Mouse (Mus musculus): ENCODE data around the gene Ppcdc.

The Ppcdc gene

GRCm38 (mm10) chr9:57439522-57440295 is at the start of gene Ppcdc:
Gene Ppcdc, minus strand, starts transcription at chr9:57440124.
- in situ Hi-C loops (cut with MboI, MseI), result loop anchor here (5.0 kb wide), 1 partner anchor 177 kb away; the partner anchor contains the start of gene 1700017B05Rik

- in situ Hi-C loops (cut with MboI, MseI), result no loop called here
Measured at GRCm38 (mm10) chr9:57487807-57488206, 47.9 kb upstream of the Ppcdc start.

GRCm38 (mm10) chr9:57485774-57486173 is 45.9 kb upstream of the Ppcdc start:
- in situ Hi-C loops (cut with MboI, MseI), result no loop called here

GRCm38 (mm10) chr9:57468914-57469313 is 29.0 kb upstream of the Ppcdc start:
- in situ Hi-C loops (cut with MboI, MseI), result no loop called here

GRCm38 (mm10) chr9:57467896-57468549 is 28.1 kb upstream of the Ppcdc start, which contains the start of gene Scamp5:
Gene Scamp5, minus strand, starts transcription at chr9:57468060.
- in situ Hi-C loops (cut with MboI, MseI), result no loop called here

- in situ Hi-C loops (cut with MboI, MseI), result no loop called here
Measured at GRCm38 (mm10) chr9:57467271-57467771, 27.4 kb upstream of the Ppcdc start.

GRCm38 (mm10) chr9:57466101-57466500 is 26.2 kb upstream of the Ppcdc start:
- in situ Hi-C loops (cut with MboI, MseI), result no loop called here

- in situ Hi-C loops (cut with MboI, MseI), result no loop called here
Measured at GRCm38 (mm10) chr9:57462866-57463265, 22.9 kb upstream of the Ppcdc start.

GRCm38 (mm10) chr9:57459707-57460106 is 19.8 kb upstream of the Ppcdc start:
- in situ Hi-C loops (cut with MboI, MseI), result no loop called here

- in situ Hi-C loops (cut with MboI, MseI), result no loop called here
Measured at GRCm38 (mm10) chr9:57453516-57453915, 13.6 kb upstream of the Ppcdc start.

- in situ Hi-C loops (cut with MboI, MseI), result no loop called here
Measured at GRCm38 (mm10) chr9:57452624-57453462, 12.9 kb upstream of the Ppcdc start.

GRCm38 (mm10) chr9:57449715-57450114 is 9.8 kb upstream of the Ppcdc start:
- in situ Hi-C loops (cut with MboI, MseI), result no loop called here

GRCm38 (mm10) chr9:57440620-57441019 is 696 bp upstream of the Ppcdc start:
- in situ Hi-C loops (cut with MboI, MseI), result no loop called here

GRCm38 (mm10) chr9:57439083-57439482 is 841 bp downstream of the Ppcdc start:
- in situ Hi-C loops (cut with MboI, MseI), result loop anchor here (5.0 kb wide), 1 partner anchor 177 kb away; the partner anchor contains the start of gene 1700017B05Rik

- in situ Hi-C loops (cut with MboI, MseI), result loop anchor here (5.0 kb wide), 1 partner anchor 176 kb away; the partner anchor contains the start of gene 1700017B05Rik
Measured at GRCm38 (mm10) chr9:57437896-57438614, 1.9 kb downstream of the Ppcdc start.

- in situ Hi-C loops (cut with MboI, MseI), result loop anchor here (5.0 kb wide), 1 partner anchor 174 kb away; the partner anchor contains the start of gene 1700017B05Rik
Measured at GRCm38 (mm10) chr9:57436166-57436565, 3.8 kb downstream of the Ppcdc start.

GRCm38 (mm10) chr9:57434405-57435165 is 5.3 kb downstream of the Ppcdc start:
- in situ Hi-C loops (cut with MboI, MseI), result loop anchor here (5.0 kb wide), 1 partner anchor 172 kb away; the partner anchor contains the start of gene 1700017B05Rik

- in situ Hi-C loops (cut with MboI, MseI), result no loop called here
Measured at GRCm38 (mm10) chr9:57433097-57434032, 6.6 kb downstream of the Ppcdc start.

GRCm38 (mm10) chr9:57432480-57432879 is 7.4 kb downstream of the Ppcdc start:
- in situ Hi-C loops (cut with MboI, MseI), result no loop called here

All from T-helper 1 cell (primary cell).